Mouse (Mus musculus) spleen, postnatal 4 days (tissue): ENCODE data around the gene Elane.
"Not testable (repeated sequence)": the region's sequence is repeated elsewhere in the genome, so short reads cannot be mapped to it uniquely, and the experiment has no call there.

Source experiments
- DNase-seq, 2 experiments: peaks; one replicate each; pipeline ENCODE4 v3.0.0; 2022; ENCODE audit warnings: low spot score in 2 of 2

The Elane gene

GRCm38 (mm10) chr10:79881981-79882380 lies 4.1 kb upstream of the Elane start:
- peak in 1 of 2 experiments; percentile 72 for DNase-seq

GRCm38 (mm10) chr10:79883297-79884084 lies 2.6 kb upstream of the Elane start:
- peak; percentile 75 to 92 for DNase-seq

GRCm38 (mm10) chr10:79884446-79884845 lies 1.6 kb upstream of the Elane start:
- DNase-seq: no peak

GRCm38 (mm10) chr10:79884938-79885337 lies 1.1 kb upstream of the Elane start:
- not testable (repeated sequence) for DNase-seq

GRCm38 (mm10) chr10:79886611-79887010 lies 564 bp downstream of the Elane start:
- DNase-seq: no peak

- no peak for DNase-seq
Measured at GRCm38 (mm10) chr10:79889386-79889785, 3.3 kb downstream of the Elane start.

GRCm38 (mm10) chr10:79890670-79891069 lies 4.6 kb downstream of the Elane start, which contains the start of gene Cfd:
TSS of gene Cfd (plus strand) at chr10:79890853.
- no peak for DNase-seq

GRCm38 (mm10) chr10:79892451-79893118 lies 6.5 kb downstream of the Elane start:
- peak; percentile 85 to 96 for DNase-seq

- no peak for DNase-seq
Measured at GRCm38 (mm10) chr10:79896306-79896705, 10.3 kb downstream of the Elane start.

- DNase-seq: no peak
Measured at GRCm38 (mm10) chr10:79896814-79897213, 10.8 kb downstream of the Elane start.

GRCm38 (mm10) chr10:79897316-79898245 lies 11.5 kb downstream of the Elane start:
- no peak for DNase-seq

- no peak for DNase-seq
Measured at GRCm38 (mm10) chr10:79900951-79901410, 14.9 kb downstream of the Elane start.

GRCm38 (mm10) chr10:79906712-79907111 lies 20.7 kb downstream of the Elane start:
- no peak for DNase-seq

- DNase-seq: no peak
Measured at GRCm38 (mm10) chr10:79907415-79907814, 21.4 kb downstream of the Elane start.

GRCm38 (mm10) chr10:79908167-79909091 lies 22.4 kb downstream of the Elane start, which contains the start of gene Med16:
TSS of gene Med16 (minus strand) at chr10:79908923.
- DNase-seq: peak; percentile 96 to 97

GRCm38 (mm10) chr10:79909092-79909922 lies 23.3 kb downstream of the Elane start:
- no peak for DNase-seq

- DNase-seq: no peak
Measured at GRCm38 (mm10) chr10:79910556-79910955, 24.5 kb downstream of the Elane start, which contains the start of gene Gm26602. TSS of gene Gm26602 (plus strand) at chr10:79910856.

- peak in 1 of 2 experiments; percentile 23 for DNase-seq
Measured at GRCm38 (mm10) chr10:79912412-79912811, 26.4 kb downstream of the Elane start.

GRCm38 (mm10) chr10:79914131-79914947 lies 28.3 kb downstream of the Elane start:
- DNase-seq: peak in 1 of 2 experiments; percentile 46
